Mouse (Mus musculus): ENCODE data around the gene Myl4. TPM values are rescaled to one million over a fixed set of nuclear protein-coding genes. Genes with fewer than 3 reads are reported as not detected.
"Not testable (repeated sequence)": the region's sequence is repeated elsewhere in the genome, so short reads cannot be mapped to it uniquely, and the experiment has no call there.

Gene Myl4
- polyA plus RNA-seq, 1 experiment from 2014 or later = 19.5 TPM

DNA sequence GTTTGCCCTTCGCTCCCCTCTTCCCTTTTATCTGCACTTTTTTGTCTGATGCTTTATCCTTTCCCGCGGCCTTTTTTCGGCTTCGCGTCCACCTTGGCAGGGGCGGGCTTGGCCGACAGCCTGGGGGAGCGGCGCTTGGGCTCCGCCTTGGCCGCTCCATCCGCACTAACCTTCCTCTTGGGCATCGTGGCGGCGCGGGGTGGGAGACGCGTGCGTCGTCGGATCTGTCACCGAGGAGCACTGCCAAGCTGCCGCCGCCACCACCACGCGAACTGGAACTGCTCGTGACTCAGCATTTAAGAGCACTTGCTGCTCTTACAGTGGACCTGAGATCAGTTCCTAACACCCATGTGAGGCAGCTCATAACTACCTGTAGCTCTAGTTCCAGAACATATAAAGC, 20.9 kb downstream of the Myl4 start:
- not testable (repeated sequence) for H3K9me3 ChIP-seq (replicated peaks); H3K27me3 ChIP-seq (replicated peaks); H3K4me1 ChIP-seq; H3K27ac ChIP-seq (replicated peaks); H3K36me3 ChIP-seq
- peak; percentile 57; the same call in 1 of the 2 replicates for ATAC-seq (ENCODE audit: low FRiP score)
- 2% methylated on average over 28 of the region's 28 CpGs for WGBS
- Histone ChIP-seq H3K4me2 (peak overlapping the region; percentile 69), H3K9ac (replicated peaks) (peak overlapping the region; percentile 34), H3K4me3 (replicated peaks) (peak overlapping the region; percentile 36)

DNA sequence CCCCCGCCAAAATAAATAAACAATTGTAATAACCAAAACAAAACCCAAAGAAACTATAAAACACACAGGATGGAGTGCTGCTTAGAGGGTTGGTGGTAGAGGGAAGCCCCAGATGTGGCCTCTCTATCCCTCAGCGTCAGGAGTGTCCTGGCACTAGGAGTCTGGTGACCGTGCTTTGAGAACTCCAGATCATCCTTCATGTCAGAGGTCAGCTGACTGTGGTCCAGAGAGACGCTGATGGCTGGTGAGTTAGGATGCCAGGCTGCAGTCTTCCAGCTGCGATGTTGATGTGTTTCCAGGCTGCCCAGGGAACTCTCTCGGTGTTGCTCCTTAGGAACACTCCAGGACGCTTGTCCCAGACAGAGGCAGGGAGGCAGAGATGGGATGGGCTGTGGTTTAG, 21.6 kb downstream of the Myl4 start:
- Histone ChIP-seq H3K27ac (replicated peaks) (no peak overlapping the region), H3K9ac (replicated peaks) (no peak overlapping the region), H3K9me3 (replicated peaks) (no peaks in the 10 kb centered on the region), H3K4me2 (no peak overlapping the region), H3K36me3 (no peaks in the 10 kb centered on the region), H3K4me3 (replicated peaks) (no peak overlapping the region), H3K27me3 (replicated peaks) (0 out of 2 replicates have a peak, but pooled peaks cover 10% of the 10 kb centered on the region), H3K4me1 (peaks cover 5% of the 10 kb centered on the region; the same call in 1 of the 2 replicates)
- 59% methylated on average over 7 of the region's 7 CpGs for WGBS
- ATAC-seq (ENCODE audit: low FRiP score) = no peak

DNA sequence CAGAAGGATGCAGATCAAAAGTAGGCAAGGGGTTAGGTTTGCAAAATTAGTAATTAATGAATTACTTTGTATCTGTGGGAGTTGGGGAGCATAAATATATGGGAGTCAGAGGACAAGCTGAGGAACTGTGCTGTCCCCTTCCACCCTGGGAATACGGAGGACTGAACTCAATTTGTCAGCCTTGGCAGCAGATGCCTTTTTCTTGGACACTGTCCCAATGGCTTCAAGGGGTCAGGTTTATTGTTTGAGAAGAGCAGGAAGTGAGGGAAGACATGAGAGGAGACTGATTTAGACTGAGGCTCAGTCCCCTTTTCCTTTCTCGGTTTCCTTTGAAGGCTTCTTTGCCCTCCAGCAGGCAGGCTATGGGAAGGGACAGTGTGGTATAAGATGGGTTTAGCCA, 22.1 kb downstream of the Myl4 start:
- 0 out of 2 replicates have a peak, but pooled peaks cover 10% of the 10 kb centered on the region for H3K27me3 ChIP-seq (replicated peaks)
- H3K36me3 ChIP-seq = no peaks in the 10 kb centered on the region
- H3K4me1 ChIP-seq = peaks cover 5% of the 10 kb centered on the region; the same call in 1 of the 2 replicates
- 66% methylated on average over 2 of the region's 2 CpGs for WGBS
- H3K4me2 ChIP-seq = no peak overlapping the region
- no peak overlapping the region for H3K9ac ChIP-seq (replicated peaks)
- ATAC-seq (ENCODE audit: low FRiP score) = no peak
- no peaks in the 10 kb centered on the region for H3K9me3 ChIP-seq (replicated peaks)
- no peak overlapping the region for H3K4me3 ChIP-seq (replicated peaks)
- no peak overlapping the region for H3K27ac ChIP-seq (replicated peaks)

- Histone ChIP-seq H3K27me3 (replicated peaks) (0 out of 2 replicates have a peak, but pooled peaks cover 9% of the 10 kb centered on the region), H3K36me3 (no peaks in the 10 kb centered on the region), H3K27ac (replicated peaks) (no peak overlapping the region), H3K9ac (replicated peaks) (no peak overlapping the region), H3K4me3 (replicated peaks) (no peak overlapping the region), H3K4me1 (no peaks in the 10 kb centered on the region), H3K4me2 (no peak overlapping the region), H3K9me3 (replicated peaks) (no peaks in the 10 kb centered on the region)
- no peak for ATAC-seq (ENCODE audit: low FRiP score)
- 53% methylated on average over 10 of the region's 10 CpGs for WGBS
Measured at GRCm38 (mm10) chr11:104576772-104577612, 26.5 kb downstream of the Myl4 start.

GRCm38 (mm10) chr11:104578074-104578473, 27.6 kb downstream of the Myl4 start:
- Histone ChIP-seq H3K27ac (replicated peaks) (no peak overlapping the region), H3K4me1 (no peaks in the 10 kb centered on the region), H3K4me3 (replicated peaks) (no peak overlapping the region), H3K4me2 (no peak overlapping the region), H3K9me3 (replicated peaks) (no peaks in the 10 kb centered on the region), H3K36me3 (no peaks in the 10 kb centered on the region), H3K9ac (replicated peaks) (no peak overlapping the region), H3K27me3 (replicated peaks) (0 out of 2 replicates have a peak, but pooled peaks cover under 1% of the 10 kb centered on the region)
- ATAC-seq (ENCODE audit: low FRiP score) = no peak
- 73% methylated on average over 5 of the region's 5 CpGs for WGBS

DNA sequence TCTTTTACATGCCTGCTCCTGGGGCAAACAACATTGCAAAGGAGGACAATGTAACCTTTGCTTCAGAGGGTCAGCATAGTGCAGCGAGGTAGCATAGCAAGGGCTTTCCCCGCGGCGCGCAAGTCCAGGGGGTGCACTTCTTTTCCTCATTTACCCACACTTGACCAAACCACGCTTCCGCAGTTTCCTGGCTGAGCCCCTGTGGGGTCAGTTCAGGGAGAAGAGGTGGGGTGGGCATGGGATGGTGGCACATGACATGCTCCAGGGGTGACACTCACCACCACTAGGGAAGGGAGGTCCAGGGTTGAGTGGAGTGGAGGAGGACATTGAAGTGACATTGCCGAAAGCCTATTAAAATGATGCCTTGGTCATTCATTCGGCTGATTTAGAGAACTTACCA, 28.6 kb downstream of the Myl4 start:
- ATAC-seq (ENCODE audit: low FRiP score) = no peak
- H3K27ac ChIP-seq (replicated peaks) = no peak overlapping the region
- no peaks in the 10 kb centered on the region for H3K4me1 ChIP-seq
- H3K36me3 ChIP-seq = no peaks in the 10 kb centered on the region
- H3K9me3 ChIP-seq (replicated peaks) = no peaks in the 10 kb centered on the region
- H3K27me3 ChIP-seq (replicated peaks) = no peaks in the 10 kb centered on the region
- no peak overlapping the region for H3K4me2 ChIP-seq
- no peak overlapping the region for H3K9ac ChIP-seq (replicated peaks)
- 91% methylated on average over 9 of the region's 9 CpGs for WGBS
- H3K4me3 ChIP-seq (replicated peaks) = no peak overlapping the region

DNA sequence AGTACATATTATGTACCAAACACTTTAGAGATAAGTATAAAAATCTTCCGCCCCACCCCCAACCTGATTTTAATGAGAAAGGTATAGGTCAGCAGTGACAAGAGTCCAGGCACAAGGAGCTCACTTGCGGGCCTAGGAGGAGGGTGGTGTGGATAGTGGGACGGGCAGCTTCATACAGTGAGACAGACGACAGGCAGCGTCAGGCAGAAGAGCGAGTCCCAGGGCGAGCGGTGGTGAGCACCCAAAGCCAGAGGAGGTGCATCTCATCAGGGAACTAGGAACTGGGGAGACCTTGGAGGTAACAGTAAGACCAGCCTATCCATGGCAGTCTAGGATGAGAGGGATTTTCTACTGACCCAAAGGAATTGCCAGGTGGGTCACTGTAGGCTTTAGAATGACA, 29.1 kb downstream of the Myl4 start:
- Histone ChIP-seq H3K9me3 (replicated peaks) (no peaks in the 10 kb centered on the region), H3K27me3 (replicated peaks) (no peaks in the 10 kb centered on the region), H3K4me2 (no peak overlapping the region), H3K36me3 (no peaks in the 10 kb centered on the region), H3K27ac (replicated peaks) (no peak overlapping the region), H3K4me1 (no peaks in the 10 kb centered on the region), H3K9ac (replicated peaks) (no peak overlapping the region), H3K4me3 (replicated peaks) (no peak overlapping the region)
- 94% methylated on average over 8 of the region's 8 CpGs for WGBS
- no peak for ATAC-seq (ENCODE audit: low FRiP score)

- WGBS = 73% methylated on average over 6 of the region's 6 CpGs
- Histone ChIP-seq H3K9ac (replicated peaks) (no peak overlapping the region), H3K4me1 (no peaks in the 10 kb centered on the region), H3K27ac (replicated peaks) (no peak overlapping the region), H3K9me3 (replicated peaks) (no peaks in the 10 kb centered on the region), H3K36me3 (no peaks in the 10 kb centered on the region), H3K27me3 (replicated peaks) (no peaks in the 10 kb centered on the region), H3K4me3 (replicated peaks) (no peak overlapping the region), H3K4me2 (no peak overlapping the region)
- no peak for ATAC-seq (ENCODE audit: low FRiP score)
Measured at GRCm38 (mm10) chr11:104580091-104580490, 29.6 kb downstream of the Myl4 start.

DNA sequence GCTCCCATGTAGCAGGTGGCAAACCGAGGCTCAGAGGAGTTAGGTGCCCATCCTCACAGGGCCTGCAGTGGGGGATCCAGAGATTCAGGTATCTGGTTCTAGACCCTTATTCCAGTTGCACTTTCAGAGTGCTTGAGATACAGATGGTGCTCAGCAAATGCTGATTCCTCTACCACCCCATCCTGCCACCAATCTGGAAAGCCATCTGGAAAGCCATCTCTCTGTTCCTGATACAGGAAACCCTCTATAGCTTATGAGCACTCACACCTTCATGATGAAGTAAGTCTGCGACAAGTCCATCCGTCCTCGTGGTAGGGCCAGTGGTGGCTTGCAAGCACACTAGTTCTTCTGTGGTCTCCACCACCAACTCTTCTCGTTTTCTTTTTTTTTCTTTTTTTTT, 30.1 kb downstream of the Myl4 start:
- no peak overlapping the region for H3K4me2 ChIP-seq
- no peaks in the 10 kb centered on the region for H3K36me3 ChIP-seq
- 90% methylated on average over 5 of the region's 5 CpGs for WGBS
- H3K9ac ChIP-seq (replicated peaks) = no peak overlapping the region
- H3K9me3 ChIP-seq (replicated peaks) = no peaks in the 10 kb centered on the region
- no peak overlapping the region for H3K27ac ChIP-seq (replicated peaks)
- H3K27me3 ChIP-seq (replicated peaks) = no peaks in the 10 kb centered on the region
- no peak for ATAC-seq (ENCODE audit: low FRiP score)
- H3K4me3 ChIP-seq (replicated peaks) = no peak overlapping the region
- no peaks in the 10 kb centered on the region for H3K4me1 ChIP-seq

DNA sequence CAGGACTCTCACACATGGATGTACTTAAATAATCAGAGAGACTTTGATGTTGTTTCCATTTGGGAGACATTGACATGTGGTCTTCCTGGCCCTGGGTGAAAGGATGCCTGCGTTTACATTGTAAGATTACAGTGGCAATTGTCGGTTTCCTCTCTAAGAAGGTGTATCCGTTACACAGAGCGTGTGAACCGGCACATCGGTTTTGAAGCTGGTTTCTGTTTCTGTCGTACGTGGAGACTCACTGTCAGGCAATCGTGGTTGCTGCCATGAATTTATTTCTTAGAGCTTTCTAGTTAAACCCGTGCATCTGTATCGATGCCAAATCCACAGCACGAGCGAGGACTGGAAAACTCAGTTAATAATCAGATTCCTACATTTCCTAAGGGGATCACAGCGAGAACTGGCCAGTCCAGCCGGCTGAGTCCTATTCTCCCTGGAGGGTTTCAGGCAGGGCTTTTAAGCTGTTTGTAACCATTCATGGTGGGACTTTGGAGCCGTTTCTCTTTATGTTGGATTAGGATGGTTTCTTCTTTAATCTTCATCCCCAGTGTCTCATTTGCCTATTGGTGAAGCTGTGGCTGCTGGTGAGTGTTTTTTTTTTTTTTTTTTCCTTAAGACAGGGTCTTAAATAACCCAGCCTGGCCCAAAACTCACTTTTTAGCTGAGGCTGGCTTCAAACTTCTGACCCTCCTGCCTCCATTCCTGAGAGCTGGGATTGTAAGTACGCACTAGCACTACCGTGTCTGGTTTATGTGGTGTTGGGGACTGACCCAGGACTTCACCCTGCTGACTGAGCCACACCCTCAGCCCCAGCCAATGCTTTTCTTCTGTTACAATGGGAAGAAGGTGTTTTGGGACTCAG, 31.2 kb downstream of the Myl4 start:
- no peak for ATAC-seq (ENCODE audit: low FRiP score)
- H3K27ac ChIP-seq (replicated peaks) = peak overlapping the region; percentile 33; the same call in 1 of the 2 replicates
- H3K4me2 ChIP-seq = no peak overlapping the region; the same call in 1 of the 2 replicates
- WGBS = 73% methylated on average over 18 of the region's 18 CpGs
- H3K9me3 ChIP-seq (replicated peaks) = no peaks in the 10 kb centered on the region
- no peak overlapping the region for H3K4me3 ChIP-seq (replicated peaks)
- no peaks in the 10 kb centered on the region for H3K27me3 ChIP-seq (replicated peaks)
- no peaks in the 10 kb centered on the region for H3K36me3 ChIP-seq
- H3K4me1 ChIP-seq = no peaks in the 10 kb centered on the region
- no peak overlapping the region for H3K9ac ChIP-seq (replicated peaks)

DNA sequence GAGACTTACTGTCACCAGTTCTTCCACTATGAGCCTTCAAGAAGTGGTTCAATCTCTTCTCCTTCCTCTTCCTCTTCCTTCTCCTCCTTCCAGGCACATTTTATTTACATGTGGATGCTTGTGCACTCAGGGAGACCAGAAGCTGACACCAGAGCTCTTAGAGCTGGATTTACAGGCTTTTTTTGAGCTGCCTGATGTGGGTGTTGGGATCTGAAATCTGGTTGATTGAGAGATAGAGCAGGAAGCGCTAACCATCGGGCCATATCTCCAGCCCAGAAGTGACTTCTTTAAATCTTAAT, 31.8 kb downstream of the Myl4 start:
- WGBS = 92% methylated on average over 2 of the region's 2 CpGs
- Histone ChIP-seq H3K4me3 (replicated peaks) (no peak overlapping the region), H3K9ac (replicated peaks) (no peak overlapping the region), H3K27me3 (replicated peaks) (no peaks in the 10 kb centered on the region), H3K36me3 (no peaks in the 10 kb centered on the region), H3K9me3 (replicated peaks) (no peaks in the 10 kb centered on the region), H3K27ac (replicated peaks) (no peak overlapping the region), H3K4me1 (no peaks in the 10 kb centered on the region), H3K4me2 (no peak overlapping the region)
- ATAC-seq (ENCODE audit: low FRiP score) = no peak

Data from neural tube, embryonic 15.5 days (tissue).